Mouse (Mus musculus) kidney, postnatal 0 days (tissue): ENCODE results near the gene Olfr1419. TPM values are rescaled to one million over a fixed set of nuclear protein-coding genes. Genes with fewer than 3 reads are reported as not detected.
"Not testable (repeated sequence)": the region's sequence is repeated elsewhere in the genome, so short reads cannot be mapped to it uniquely, and the experiment has no call there.

Experiments
- ATAC-seq: fragments of 200-750 bp; cut with Nextera tagmentation; replicated peaks from 2 replicates; pipeline ENCODE4 v1.8.0; 2017; ENCODE audit warnings: low read depth, moderate number of reproducible peaks, moderate TSS enrichment, moderate library complexity; ENCODE audit not compliant: low FRiP score
- DNase-seq: peaks from one replicate; pipeline ENCODE4 v3.0.0-alpha.2; 2016; ENCODE audit warnings: low spot score
- H3K27ac ChIP-seq: fragments of 300-500 bp; sonication (generic); 2 replicates; pipeline ENCODE4 v1.5.1; 2014; ENCODE audit warnings: mild to moderate bottlenecking
- H3K27me3 ChIP-seq: fragments of 300-500 bp; sonication (generic); 2 replicates; pipeline ENCODE4 v1.6.1; 2014; ENCODE audit warnings: low read length, mixed read lengths; ENCODE audit not compliant: insufficient read depth
- H3K36me3 ChIP-seq: fragments of 300-500 bp; sonication (generic); 2 replicates; pipeline ENCODE4 v1.6.1; 2014; ENCODE audit warnings: low read length, mixed read lengths; ENCODE audit not compliant: insufficient read depth
- H3K4me1 ChIP-seq: fragments of 300-500 bp; sonication (generic); replicated peaks from 2 replicates; pipeline ENCODE4 v1.6.1; 2014; ENCODE audit warnings: antibody characterized with exemption, low read length, mixed read lengths; ENCODE audit not compliant: insufficient read depth
- H3K4me2 ChIP-seq: fragments of 300-500 bp; sonication (generic); 2 replicates; pipeline ENCODE4 v1.6.1; 2014; ENCODE audit warnings: mild to moderate bottlenecking, low read length, moderate library complexity, mixed read lengths
- H3K4me3 ChIP-seq: fragments of 300-500 bp; sonication (generic); replicated peaks from 2 replicates; pipeline ENCODE4 v1.5.1; 2014; ENCODE audit warnings: low read depth, low read length
- H3K9ac ChIP-seq: fragments of 300-500 bp; sonication (generic); 2 replicates; pipeline ENCODE4 v1.6.1; 2014; ENCODE audit warnings: low read depth, low read length
- H3K9me3 ChIP-seq: fragments of 300-500 bp; sonication (generic); replicated peaks from 2 replicates; pipeline ENCODE4 v1.6.1; 2016; ENCODE audit warnings: low read length, inconsistent platforms, mixed read lengths
- CTCF ChIP-seq: IDR thresholded peaks from 2 replicates; pipeline ENCODE4 v1.5.1; 2016; ENCODE audit warnings: antibody characterized with exemption, low read depth, mild to moderate bottlenecking, moderate library complexity
- WGBS: fragments of 180-500 bp; shearing (Covaris S2); extraction: QIAGEN DNeasy Blood & Tissue Kit; methylation state at CpG from one replicate; pipeline ENCODE4 v1.1.7; 2014; 5-methylcytosine and 5-hydroxymethylcytosine counted together
- polyA plus RNA-seq: library from polyadenylated mRNA; unstranded; fragments of >200 nt; fragmentation: Nextera tagmentation; extraction: Ambion mirVana; gene quantifications from 2 replicates; pipeline ENCODE4 v1.2.1, GENCODE M21; 2015

Olfr1419 gene
- polyA plus RNA-seq = not detected in 2 replicates

DNA sequence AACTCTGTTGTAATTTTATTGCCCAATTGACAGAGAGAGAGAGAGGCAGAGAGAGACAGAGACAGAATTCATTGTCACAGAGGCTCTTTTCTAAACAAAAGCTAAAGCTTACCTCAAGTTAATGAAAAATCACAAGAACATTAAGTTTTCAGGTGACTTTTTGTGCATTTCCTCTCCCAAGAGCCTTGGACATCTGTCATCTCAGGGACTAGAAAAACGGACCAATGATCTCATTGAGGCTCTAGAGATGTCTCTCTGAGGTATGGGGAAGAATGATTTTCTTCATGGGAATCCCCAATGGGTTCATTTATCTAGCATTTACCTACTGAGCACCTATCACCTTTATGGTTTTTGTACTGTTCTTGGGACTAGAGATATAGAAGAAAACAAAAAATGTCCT is at the start of gene Olfr1419:
TSS of gene Olfr1419 (minus strand) at position 101 of the 400 bp plus-strand sequence.
- 59% methylated on average over 1 of the region's 1 CpGs for WGBS
- H3K4me1 ChIP-seq = no peaks in the 10 kb centered on the region
- H3K36me3 ChIP-seq = no peaks in the 10 kb centered on the region
- no peak within 1 kb of the TSS for H3K4me2 ChIP-seq
- H3K9me3 ChIP-seq = no peaks in the 10 kb centered on the region
- no peak for DNase-seq
- no peak for ATAC-seq
- H3K27me3 ChIP-seq = no peaks in the 10 kb centered on the region
- H3K4me3 ChIP-seq = no peak within 1 kb of the TSS
- no peak within 1 kb of the TSS for H3K27ac ChIP-seq
- no peak for TF ChIP-seq CTCF
- no peak within 1 kb of the TSS for H3K9ac ChIP-seq

DNA sequence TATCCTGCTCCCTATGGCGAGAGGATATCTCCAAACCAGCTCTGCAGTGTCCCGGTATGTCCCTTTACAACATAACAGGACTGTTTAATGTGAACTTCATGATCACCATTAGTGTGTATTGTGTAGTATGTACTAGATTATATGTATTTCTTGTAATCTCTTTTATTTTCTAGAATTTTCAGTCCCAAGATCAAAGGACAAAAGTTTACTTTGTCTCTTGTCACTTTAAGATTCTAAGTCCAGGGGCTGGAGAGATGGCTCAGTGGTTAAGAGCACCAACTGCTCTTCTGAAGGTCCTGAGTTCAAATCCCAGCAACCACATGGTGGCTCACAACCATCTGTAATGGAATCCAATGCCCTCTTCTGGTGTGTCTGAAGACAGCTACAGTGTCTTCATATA is 47.6 kb upstream of the Olfr1419 start:
- peaks cover 42% of the 10 kb centered on the region for H3K36me3 ChIP-seq
- 95% methylated on average over 2 of the region's 2 CpGs for WGBS

DNA sequence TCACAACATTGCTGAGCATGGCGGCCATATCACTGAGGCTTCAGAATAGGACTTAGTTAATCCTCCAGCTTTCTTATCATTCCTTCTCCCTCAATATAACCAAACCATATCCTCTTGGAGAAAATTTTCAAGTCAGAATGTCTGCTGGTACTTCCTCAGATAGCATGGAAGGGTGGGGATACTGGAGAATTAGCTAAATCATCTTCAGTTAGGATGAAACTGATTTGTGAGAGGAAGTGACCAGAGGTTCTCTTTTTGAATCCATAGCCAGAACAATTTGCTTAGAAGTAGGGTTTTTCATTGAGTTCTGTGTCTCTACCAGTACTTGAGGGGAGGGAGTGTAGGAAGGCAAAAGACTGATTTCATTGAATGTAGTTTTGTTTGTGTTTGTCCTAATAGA is 47.2 kb upstream of the Olfr1419 start:
- 92% methylated on average over 1 of the region's 1 CpGs for WGBS
- ATAC-seq (no peak), DNase-seq (no peak)
- no peak overlapping the region for H3K9ac ChIP-seq
- H3K36me3 ChIP-seq = peaks cover 38% of the 10 kb centered on the region
- H3K9me3 ChIP-seq = no peaks in the 10 kb centered on the region
- H3K27ac ChIP-seq = no peak overlapping the region
- no peak overlapping the region for H3K4me3 ChIP-seq
- no peaks in the 10 kb centered on the region for H3K27me3 ChIP-seq
- TF ChIP-seq CTCF = no peak
- no peaks in the 10 kb centered on the region for H3K4me1 ChIP-seq
- H3K4me2 ChIP-seq = no peak overlapping the region

More for the DNA sequence above, 47.6 kb upstream of the Olfr1419 start:
- not testable (repeated sequence) for DNase-seq, H3K4me3 ChIP-seq, H3K27ac ChIP-seq, H3K9me3 ChIP-seq, H3K4me1 ChIP-seq, ATAC-seq, H3K27me3 ChIP-seq, H3K9ac ChIP-seq, H3K4me2 ChIP-seq

DNA sequence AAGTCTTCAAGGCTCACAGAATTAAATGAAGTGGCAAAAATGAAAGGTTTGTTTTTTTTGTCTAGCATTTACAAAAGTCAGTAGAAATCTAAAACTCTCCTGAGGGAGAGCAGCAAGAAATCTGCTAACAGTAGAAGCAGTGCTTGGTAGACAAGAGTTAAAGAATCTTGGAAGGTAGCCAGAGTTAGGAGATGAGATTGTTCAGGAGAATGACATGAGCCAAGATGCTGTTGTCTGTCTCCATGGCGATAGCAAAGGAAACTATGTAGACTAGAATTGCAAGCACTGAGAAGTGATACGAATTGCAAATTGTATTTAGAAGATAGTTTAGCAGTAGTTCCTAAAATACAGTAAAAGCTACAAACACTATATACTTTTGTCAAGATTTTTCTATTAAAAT is 40.9 kb upstream of the Olfr1419 start:
- DNase-seq = peak; percentile 76

DNA sequence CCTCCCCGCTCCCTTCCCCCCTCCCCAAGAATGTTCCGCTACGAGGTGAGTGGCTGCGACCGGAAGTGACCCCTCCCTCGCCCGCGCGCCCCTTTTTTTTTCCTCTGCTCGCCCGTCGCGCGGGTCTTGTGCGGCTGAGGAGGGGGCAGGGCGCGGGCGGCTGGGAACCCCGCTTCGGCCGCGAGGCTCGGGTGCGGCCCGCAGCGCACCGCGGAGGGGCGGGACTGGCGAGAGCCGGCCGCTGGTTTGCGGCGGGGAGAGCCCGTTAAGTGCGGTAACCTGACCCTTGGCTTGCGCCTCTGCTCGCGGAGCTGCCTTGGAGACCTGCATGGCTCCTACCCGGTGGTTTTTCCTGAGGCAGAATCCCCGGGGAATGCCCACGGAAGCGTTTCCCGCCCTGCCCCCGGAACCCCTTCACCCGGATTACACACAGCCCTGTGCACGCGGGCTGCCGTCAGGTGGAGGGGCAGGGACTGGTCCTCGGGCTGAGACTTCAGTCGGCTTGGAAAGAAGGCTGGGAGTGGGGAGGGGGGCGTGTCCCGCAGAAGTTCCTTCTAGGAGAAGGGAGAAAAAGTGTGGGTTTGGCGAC is 37.7 kb upstream of the Olfr1419 start:
- Histone ChIP-seq H3K4me2 (peak overlapping the region; percentile 70), H3K27ac (peak overlapping the region; percentile 92), H3K36me3 (peaks cover 6% of the 10 kb centered on the region; the same call in 1 of the 2 replicates), H3K9ac (peak overlapping the region; percentile 75), H3K9me3 (no peaks in the 10 kb centered on the region), H3K4me3 (peak overlapping the region; percentile 87), H3K27me3 (no peaks in the 10 kb centered on the region), H3K4me1 (peaks cover 7% of the 10 kb centered on the region)
- DNase-seq = peak; percentile 67
- TF ChIP-seq CTCF = no peak
- 0% methylated on average over 43 of the region's 54 CpGs for WGBS
- peak; percentile 84 for ATAC-seq

More for the DNA sequence above, 40.9 kb upstream of the Olfr1419 start:
- 38% methylated on average over 2 of the region's 2 CpGs for WGBS
- Histone ChIP-seq H3K27ac (no peak overlapping the region), H3K36me3 (peaks cover 12% of the 10 kb centered on the region; the same call in 1 of the 2 replicates), H3K27me3 (no peaks in the 10 kb centered on the region), H3K9ac (no peak overlapping the region), H3K4me1 (peaks cover 7% of the 10 kb centered on the region), H3K4me3 (no peak overlapping the region), H3K4me2 (no peak overlapping the region), H3K9me3 (no peaks in the 10 kb centered on the region)
- no peak for ATAC-seq
- no peak for TF ChIP-seq CTCF

DNA sequence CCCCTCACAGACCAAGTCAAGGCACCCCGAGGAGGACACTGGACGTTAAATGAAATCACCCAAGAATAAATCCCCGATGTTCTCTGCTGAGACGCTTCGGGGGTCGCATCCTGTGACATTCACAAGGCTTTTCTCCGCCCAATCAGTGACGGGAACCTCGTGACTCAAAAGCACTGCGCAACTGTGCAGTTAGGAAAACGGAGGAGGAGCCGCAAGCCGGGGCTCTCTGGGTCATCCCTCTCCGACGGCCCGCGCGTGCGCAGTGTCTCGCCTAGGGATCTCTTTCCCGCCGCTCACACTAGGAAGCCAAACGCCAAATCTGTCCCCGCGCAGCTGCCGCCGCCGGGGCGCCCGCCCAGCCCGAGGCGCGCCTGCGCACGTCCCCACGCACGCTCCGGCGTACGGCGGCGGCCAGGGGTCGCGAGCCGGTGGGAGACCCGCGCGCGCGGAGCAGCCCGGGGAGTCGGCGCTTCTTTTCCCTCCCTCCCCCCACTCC is 37.2 kb upstream of the Olfr1419 start, which contains the start of gene Patl1:
TSS of gene Patl1 (plus strand) at position 363 of the 496 bp plus-strand sequence.
- no peak for TF ChIP-seq CTCF
- Histone ChIP-seq H3K4me3 (peak within 1 kb of the TSS; percentile 87), H3K27me3 (no peaks in the 10 kb centered on the region), H3K9me3 (no peaks in the 10 kb centered on the region), H3K9ac (peak within 1 kb of the TSS; percentile 75), H3K27ac (peak within 1 kb of the TSS; percentile 92), H3K4me2 (peak within 1 kb of the TSS; percentile 70), H3K36me3 (0 out of 2 replicates have a peak, but pooled peaks cover 6% of the 10 kb centered on the region), H3K4me1 (peaks cover 7% of the 10 kb centered on the region)
- ATAC-seq (peak; percentile 97), DNase-seq (peak; percentile 100)
- WGBS = under 1% methylated on average over 52 of the region's 53 CpGs
